Mouse (Mus musculus) heart, adult 8-10 months (tissue): ENCODE results near the gene Klhl8. TPM values are rescaled to one million over a fixed set of nuclear protein-coding genes. Genes with fewer than 3 reads are reported as not detected.

Source experiments
- DNase-seq: peaks from one replicate; pipeline ENCODE4 v3.0.0; 2022; ENCODE audit warnings: low spot score
- total RNA-seq, 4 experiments: library from RNA; stranded (reverse); gene quantifications; 2 replicates each; pipeline ENCODE4 v1.2.4; 2022

Klhl8 gene
- total RNA-seq, 4 experiments from 2014 or later: 10.4 to 11.2 (median 10.5) TPM

DNA sequence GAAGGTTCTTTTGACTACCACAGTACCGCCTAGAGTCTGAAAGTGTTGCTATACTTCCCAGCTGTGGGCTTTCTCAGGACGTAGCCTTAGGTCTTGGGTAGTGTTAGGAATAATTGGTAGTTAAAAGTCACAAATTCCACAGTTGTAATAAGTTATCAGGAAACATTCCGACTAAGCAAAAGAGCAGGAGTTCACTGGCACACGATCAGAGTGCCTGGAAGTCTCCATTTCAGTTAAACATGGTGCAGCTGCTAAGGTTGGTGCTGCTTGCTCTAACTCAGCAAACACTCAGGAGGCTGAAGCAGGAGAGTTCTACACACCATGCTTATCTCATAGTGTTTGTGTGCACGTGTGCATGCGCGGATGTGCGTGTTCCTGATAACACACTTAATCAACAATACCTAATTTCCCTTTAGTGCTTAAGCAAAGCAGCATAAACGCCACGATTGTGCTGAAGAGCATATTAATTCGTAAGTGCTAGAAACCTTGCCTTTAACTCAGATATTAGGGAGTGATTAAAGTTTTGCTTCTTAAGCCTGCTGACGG lies 97.0 kb downstream of the Klhl8 start:
- no peak for DNase-seq

DNA sequence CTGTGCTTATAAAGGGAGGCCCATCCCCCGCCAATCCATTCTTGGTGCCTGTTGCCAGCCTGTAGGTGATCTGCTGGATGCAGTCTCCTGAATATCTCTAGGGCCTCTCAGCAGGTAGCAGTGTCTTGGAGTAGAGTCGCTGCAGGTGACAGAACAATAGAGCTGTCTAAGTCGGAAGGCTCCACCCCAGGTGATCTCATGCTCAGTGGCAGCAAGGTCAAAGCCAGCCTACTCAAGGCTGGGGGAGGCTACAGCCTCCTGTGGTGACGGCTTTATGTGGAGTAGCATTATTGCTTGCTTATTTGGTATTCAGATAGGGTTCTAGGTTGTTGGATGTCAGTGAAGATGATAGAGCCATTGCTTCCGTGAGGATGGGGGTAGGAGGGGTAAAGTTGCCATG lies 97.8 kb downstream of the Klhl8 start:
- DNase-seq: no peak

Other genes with a start within 250 kb of the Klhl8 start
- 10 to 100 TPM; 39.9 to 43.8 (median 42.7) TPM for gene Aff1, start 218.9 kb downstream of the Klhl8 start, total RNA-seq
- gene Hsd17b13, start 66.2 kb upstream of the Klhl8 start, total RNA-seq: not detected
- gene Hsd17b11, start 110.7 kb upstream of the Klhl8 start, total RNA-seq: 10 to 100 TPM; 26.5 to 30.0 (median 27.4) TPM
- 10 to 100 TPM; 53.8 to 58.9 (median 56.7) TPM for gene Nudt9, start 135.0 kb upstream of the Klhl8 start, total RNA-seq
- gene Gm17660, start 166.3 kb upstream of the Klhl8 start, total RNA-seq: not detected
- gene Sparcl1, start 202.5 kb upstream of the Klhl8 start, total RNA-seq: 100 to 1,000 TPM; 165 to 223 (median 203) TPM